Comparison of ENCODE assay signal across 28 mouse cellular contexts in genomic region chr10:118406463-118407221, GRCm38 (mm10). TPM values are rescaled to one million over a fixed set of nuclear protein-coding genes. Genes with fewer than 3 reads are reported as not detected.
DNase-seq lines count a peak whose midpoint lies in the region; ATAC-seq and TF ChIP-seq lines count a peak whose summit lies in the region.
"Had no signal": no experiment of that assay in that cellular context is flagged by ENCODE, and none has a peak within 500 bp of the region (broad histone marks: within the 10 kb centered on the region; RNA-seq: fewer than 3 reads in every experiment).

No protein-coding gene starts in this region.

- H3K9ac ChIP-seq in lung, postnatal 0 days (replicated peaks; ENCODE audit: low read depth), result no peak overlapping the region
- H3K9ac ChIP-seq: embryonic facial prominence, embryonic 12.5 days; forebrain, embryonic 15.5 days; limb, embryonic 13.5 days; liver, embryonic 14.5 days; midbrain, embryonic 13.5 days had no signal

- DNase-seq in lung, postnatal 0 days (ENCODE audit: low spot score), result peak; percentile 7
- no peak for DNase-seq in lung, postnatal 10 days
- DNase-seq in T-cell, adult 2 months (ENCODE audit: low spot score), result peak; percentile 30
- peak; percentile 10 for DNase-seq in skeletal muscle tissue, adult 2 months (ENCODE audit: low read depth, low spot score)
- no peak for DNase-seq in gastrocnemius, postnatal 25 days
- no peak for DNase-seq in hindbrain, embryonic 10.5 days (ENCODE audit: low spot score)
- DNase-seq in left cerebral cortex, adult 9 months (ENCODE audit: low spot score in 2 of 2), result no peak
- DNase-seq: adrenal gland, adult 2 months; cerebellum, adult 18-20 months; gastrocnemius, adult 2 months; heart, adult 2 months; heart, postnatal 10 days; kidney, adult 18-20 months; kidney, postnatal 14 days; lung, postnatal 14 days; right cerebral cortex, postnatal 14 days; thymus, postnatal 4 days had no signal

- no peak for ATAC-seq in lung, postnatal 0 days
- ATAC-seq: forebrain, embryonic 15.5 days; hindbrain, embryonic 16.5 days; midbrain, embryonic 13.5 days had no signal

- H3K4me1 ChIP-seq in lung, postnatal 0 days (ENCODE audit: insufficient read depth, low read depth, low read length), result no peaks in the 10 kb centered on the region
- H3K4me1 ChIP-seq in hindbrain, embryonic 10.5 days (replicated peaks), result peaks cover 4% of the 10 kb centered on the region; the same call in 1 of the 2 replicates
- H3K4me1 ChIP-seq: embryonic facial prominence, embryonic 12.5 days; forebrain, embryonic 15.5 days; limb, embryonic 13.5 days; midbrain, embryonic 13.5 days had no signal

- TF ChIP-seq CTCF in lung, postnatal 0 days (IDR thresholded peaks at IDR 0.05), result no peak

- H3K36me3 ChIP-seq in lung, postnatal 0 days (ENCODE audit: insufficient read depth, low read length), result no peaks in the 10 kb centered on the region
- no peaks in the 10 kb centered on the region for H3K36me3 ChIP-seq in macrophage (ENCODE audit: inconsistent target)
- no peaks in the 10 kb centered on the region for H3K36me3 ChIP-seq in hindbrain, embryonic 10.5 days
- H3K36me3 ChIP-seq: embryonic facial prominence, embryonic 12.5 days; forebrain, embryonic 15.5 days; limb, embryonic 13.5 days; midbrain, embryonic 13.5 days had no signal

- H3K4me3 ChIP-seq in lung, postnatal 0 days (ENCODE audit: low read depth, low read length), result no peak overlapping the region
- H3K4me3 ChIP-seq in macrophage (ENCODE audit: inconsistent target), result no peak overlapping the region
- H3K4me3 ChIP-seq in hindbrain, embryonic 10.5 days, result no peak overlapping the region
- H3K4me3 ChIP-seq: embryonic facial prominence, embryonic 12.5 days; forebrain, embryonic 15.5 days; gastrocnemius, adult 2 months; heart, adult 2 months; limb, embryonic 13.5 days; midbrain, embryonic 13.5 days had no signal

- H3K27me3 ChIP-seq in lung, postnatal 0 days (replicated peaks; ENCODE audit: insufficient read depth, low read length), result no peaks in the 10 kb centered on the region
- no peaks in the 10 kb centered on the region for H3K27me3 ChIP-seq in hindbrain, embryonic 10.5 days (ENCODE audit: insufficient read depth, poor library complexity, severe bottlenecking)
- H3K27me3 ChIP-seq: embryonic facial prominence, embryonic 12.5 days; forebrain, embryonic 15.5 days; limb, embryonic 13.5 days; midbrain, embryonic 13.5 days had no signal

- H3K27ac ChIP-seq in lung, postnatal 0 days (ENCODE audit: low read length), result no peak overlapping the region
- H3K27ac ChIP-seq in macrophage, result peak overlapping the region; percentile 0; the same call in 1 of the 2 replicates
- H3K27ac ChIP-seq in hindbrain, embryonic 10.5 days, result no peak overlapping the region
- H3K27ac ChIP-seq: embryonic facial prominence, embryonic 12.5 days; forebrain, embryonic 15.5 days; gastrocnemius, adult 2 months; heart, adult 2 months; limb, embryonic 13.5 days; liver, embryonic 14.5 days; midbrain, embryonic 13.5 days had no signal

- whole genome bisulfite sequencing in lung, postnatal 0 days, result 69% methylated on average over 5 of the region's 5 CpGs
- 26% methylated on average over 5 of the region's 5 CpGs for WGBS in macrophage (ENCODE audit: missing documents)
- 86% methylated on average over 5 of the region's 5 CpGs for WGBS in hindbrain, embryonic 10.5 days

- no peaks in the 10 kb centered on the region for H3K79me2 ChIP-seq in macrophage (ENCODE audit: inconsistent target)

- no peaks in the 10 kb centered on the region for H3K9me3 ChIP-seq in lung, postnatal 0 days (ENCODE audit: low read length)
- no peaks in the 10 kb centered on the region for H3K9me3 ChIP-seq in hindbrain, embryonic 10.5 days
- H3K9me3 ChIP-seq: embryonic facial prominence, embryonic 12.5 days; forebrain, embryonic 15.5 days; limb, embryonic 13.5 days; midbrain, embryonic 13.5 days had no signal

- H3K4me2 ChIP-seq in lung, postnatal 0 days (replicated peaks; ENCODE audit: low read depth, low read length), result no peak overlapping the region
- H3K4me2 ChIP-seq: embryonic facial prominence, embryonic 12.5 days; forebrain, embryonic 15.5 days; limb, embryonic 13.5 days; midbrain, embryonic 13.5 days had no signal

- TF ChIP-seq EP300 in lung, postnatal 0 days (IDR thresholded peaks at IDR 0.05), result no peak

RNA-seq across cellular contexts. Expression of gene Ifng, which starts 34.2 kb away (rescaled TPM):
- 0.13 TPM in 1 of 2 replicates, not detected in the other for polyA plus RNA-seq in lung, postnatal 0 days (2015; fragmentation: Nextera tagmentation; extraction: Ambion mirVana)
- not detected for total RNA-seq in macrophage (2018; cell fraction: chromatin; rRNA removed)
- total RNA-seq in macrophage (2018; cell fraction: cytosol; rRNA removed), result under 1 TPM in 6 of 26 experiments, not detected in 20; 0.11 to 0.59 (median 0.30) TPM
- under 1 TPM in 1 of 26 experiments, not detected in 25; 0.77 TPM for total RNA-seq in macrophage (2018; cell fraction: nucleus; rRNA removed)
- polyA plus RNA-seq in macrophage (2018), result not detected in 3 replicates
- total RNA-seq in gastrocnemius, postnatal 25 days (2021), result not detected
- polyA plus RNA-seq in hindbrain, embryonic 10.5 days (2016; fragmentation: Nextera tagmentation; extraction: Ambion mirVana), result not detected in 2 replicates
- total RNA-seq: adrenal gland, adult 2 months; ES-E14; gastrocnemius, adult 2 months; heart, adult 2 months; heart, postnatal 10 days; left cerebral cortex, adult 8-10 months had no signal
- polyA plus RNA-seq: adrenal gland, adult 2 months; cortical plate, adult 2 months; embryonic facial prominence, embryonic 12.5 days; forebrain, embryonic 15.5 days; heart, adult 2 months; hindbrain, embryonic 16.5 days; limb, embryonic 13.5 days; liver, embryonic 14.5 days; midbrain, embryonic 13.5 days; testis, adult 2 months had no signal

RNA-seq across cellular contexts. Expression of gene Gm9049, which starts 52.7 kb away (rescaled TPM):
- polyA plus RNA-seq in lung, postnatal 0 days (2015; fragmentation: Nextera tagmentation; extraction: Ambion mirVana), result 0.06 TPM in 1 of 2 replicates, not detected in the other
- total RNA-seq in macrophage (2018; cell fraction: chromatin; rRNA removed), result not detected
- under 1 TPM in 10 of 26 experiments, not detected in 16; 0.05 to 0.10 (median 0.09) TPM for total RNA-seq in macrophage (2018; cell fraction: cytosol; rRNA removed)
- not detected for total RNA-seq in macrophage (2018; cell fraction: nucleus; rRNA removed)
- polyA plus RNA-seq in macrophage (2018), result 0.07 to 0.20 TPM in 2 of 3 replicates, not detected in the other
- total RNA-seq in gastrocnemius, postnatal 25 days (2021), result not detected
- polyA plus RNA-seq in hindbrain, embryonic 10.5 days (2016; fragmentation: Nextera tagmentation; extraction: Ambion mirVana), result 0.09 TPM in 1 of 2 replicates, not detected in the other
- total RNA-seq: adrenal gland, adult 2 months; gastrocnemius, adult 2 months; heart, adult 2 months; heart, postnatal 10 days; left cerebral cortex, adult 8-10 months had no signal
- polyA plus RNA-seq: adrenal gland, adult 2 months; embryonic facial prominence, embryonic 12.5 days; forebrain, embryonic 15.5 days; heart, adult 2 months; midbrain, embryonic 13.5 days; testis, adult 2 months had no signal

RNA-seq across cellular contexts. Expression of gene Gm9048, which starts 58.2 kb away (rescaled TPM):
- polyA plus RNA-seq in lung, postnatal 0 days (2015; fragmentation: Nextera tagmentation; extraction: Ambion mirVana), result not detected in 2 replicates
- not detected for total RNA-seq in macrophage (2018; cell fraction: chromatin; rRNA removed)
- total RNA-seq in macrophage (2018; cell fraction: cytosol; rRNA removed), result not detected
- not detected for total RNA-seq in macrophage (2018; cell fraction: nucleus; rRNA removed)
- not detected in 3 replicates for polyA plus RNA-seq in macrophage (2018)
- total RNA-seq in gastrocnemius, postnatal 25 days (2021), result not detected
- polyA plus RNA-seq in hindbrain, embryonic 10.5 days (2016; fragmentation: Nextera tagmentation; extraction: Ambion mirVana), result not detected in 2 replicates
- total RNA-seq: adrenal gland, adult 2 months; gastrocnemius, adult 2 months; heart, adult 2 months; heart, postnatal 10 days; left cerebral cortex, adult 8-10 months had no signal
- polyA plus RNA-seq: adrenal gland, adult 2 months; cortical plate, adult 2 months; embryonic facial prominence, embryonic 12.5 days; heart, adult 2 months; hindbrain, embryonic 16.5 days; limb, embryonic 13.5 days; liver, embryonic 14.5 days; midbrain, embryonic 13.5 days; testis, adult 2 months had no signal

Comparison
In these comparisons a context has a peak if more than half of its experiments do, and no peak if none do; other contexts are left out.
1. DNase-seq: peak in lung, postnatal 0 days (single experiment), T-cell, adult 2 months (single experiment) and skeletal muscle tissue, adult 2 months (single experiment); none in lung, postnatal 10 days (single experiment), gastrocnemius, postnatal 25 days (single experiment), hindbrain, embryonic 10.5 days (single experiment) and left cerebral cortex, adult 9 months (0 of 2).